Mouse (Mus musculus): ENCODE results near the gene Aqp3. TPM values are rescaled to one million over a fixed set of nuclear protein-coding genes. Genes with fewer than 3 reads are reported as not detected.

Gene Aqp3
- 1.3 and 2.2 TPM in 2 replicates for polyA plus RNA-seq (2015; fragmentation: Nextera tagmentation; extraction: Ambion mirVana)

- Histone ChIP-seq H3K9ac (peak within 1 kb of the TSS; percentile 18; the same call in 1 of the 2 replicates), H3K27me3 (peaks cover 30% of the 10 kb centered on the region), H3K27ac (no peak within 1 kb of the TSS), H3K36me3 (no peaks in the 10 kb centered on the region), H3K4me1 (peaks cover 38% of the 10 kb centered on the region), H3K4me2 (peak within 1 kb of the TSS; percentile 86), H3K9me3 (no peaks in the 10 kb centered on the region), H3K4me3 (peak within 1 kb of the TSS; percentile 40)
- ATAC-seq (ENCODE audit: borderline replicate concordance, extremely low read depth, low FRiP score, low TSS enrichment), result peak; percentile 46; the same call in 1 of the 2 replicates
- WGBS, result under 1% methylated on average over 42 of the region's 42 CpGs
Observed at GRCm38 (mm10) chr4:41097871-41098576, at the start of gene Aqp3. Gene Aqp3 (minus strand): TSS chr4:41098183.

DNA sequence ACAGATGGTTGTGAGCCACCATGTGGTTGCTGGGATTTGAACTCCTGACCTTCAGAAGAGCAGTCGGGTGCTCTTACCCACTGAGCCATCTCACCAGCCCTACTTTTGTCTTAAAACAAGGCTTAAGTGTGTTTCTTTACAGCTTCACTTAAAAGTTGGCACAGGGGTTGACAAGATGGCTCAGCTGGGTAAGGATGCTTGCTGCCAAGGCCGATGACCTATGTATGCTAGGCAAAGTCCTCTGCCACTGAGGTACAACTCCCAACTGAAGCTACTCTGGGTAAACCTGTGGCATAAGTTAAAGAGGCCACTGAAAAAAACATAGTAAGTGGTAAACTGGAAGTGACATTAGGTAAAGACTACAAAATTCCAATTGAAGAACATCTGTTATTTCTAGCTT, 44.6 kb upstream of the Aqp3 start:
- H3K9ac ChIP-seq, result no peak overlapping the region
- H3K9me3 ChIP-seq, result no peaks in the 10 kb centered on the region
- 80% methylated on average over 2 of the region's 2 CpGs for WGBS
- H3K4me2 ChIP-seq, result no peak overlapping the region
- H3K27me3 ChIP-seq, result no peaks in the 10 kb centered on the region
- H3K27ac ChIP-seq, result no peak overlapping the region
- no peak overlapping the region for H3K4me3 ChIP-seq
- ATAC-seq (ENCODE audit: borderline replicate concordance, extremely low read depth, low FRiP score, low TSS enrichment), result no peak
- H3K4me1 ChIP-seq, result 0 out of 2 replicates have a peak, but pooled peaks cover 5% of the 10 kb centered on the region
- peaks cover 16% of the 10 kb centered on the region for H3K36me3 ChIP-seq

GRCm38 (mm10) chr4:41140174-41140875, 42.3 kb upstream of the Aqp3 start:
- 85% methylated on average over 6 of the region's 6 CpGs for WGBS
- ATAC-seq (ENCODE audit: borderline replicate concordance, extremely low read depth, low FRiP score, low TSS enrichment), result no peak

DNA sequence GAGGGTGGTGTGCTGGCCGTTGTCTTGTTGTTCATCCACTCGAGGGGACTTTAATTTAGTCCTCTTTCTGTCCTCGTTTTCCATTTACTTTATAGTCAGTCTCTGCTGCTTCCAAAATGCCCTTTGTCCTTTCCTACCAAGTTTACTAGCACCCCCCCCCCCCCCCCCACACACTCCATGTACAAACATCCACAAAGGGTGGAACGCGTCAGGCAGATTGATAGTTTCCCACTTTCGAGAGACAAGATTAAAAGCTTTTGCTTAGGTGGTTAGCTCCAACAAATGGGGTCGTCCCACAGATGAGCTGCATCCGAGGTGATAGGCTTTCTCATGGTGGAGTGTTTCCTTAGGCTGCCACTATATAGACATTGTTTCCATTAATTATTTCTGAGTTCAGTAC, 38.8 kb upstream of the Aqp3 start:
- Histone ChIP-seq H3K36me3 (peaks cover 10% of the 10 kb centered on the region; the same call in 1 of the 2 replicates), H3K4me1 (peaks cover 17% of the 10 kb centered on the region)
- WGBS, result under 1% methylated on average over 8 of the region's 8 CpGs

More at GRCm38 (mm10) chr4:41140174-41140875, 42.3 kb upstream of the Aqp3 start:
- H3K4me3 ChIP-seq, result no peak overlapping the region
- H3K9me3 ChIP-seq, result no peaks in the 10 kb centered on the region
- peaks cover 16% of the 10 kb centered on the region for H3K36me3 ChIP-seq
- H3K9ac ChIP-seq, result no peak overlapping the region
- no peak overlapping the region for H3K4me2 ChIP-seq
- peaks cover 10% of the 10 kb centered on the region for H3K4me1 ChIP-seq
- no peaks in the 10 kb centered on the region for H3K27me3 ChIP-seq
- no peak overlapping the region for H3K27ac ChIP-seq

GRCm38 (mm10) chr4:41136454-41136805, 38.4 kb upstream of the Aqp3 start:
- H3K4me3 ChIP-seq, result peak overlapping the region; percentile 69
- peak overlapping the region; percentile 99 for H3K27ac ChIP-seq
- H3K27me3 ChIP-seq, result no peaks in the 10 kb centered on the region
- ATAC-seq (ENCODE audit: borderline replicate concordance, extremely low read depth, low FRiP score, low TSS enrichment), result no peak
- WGBS, result 3% methylated on average over 4 of the region's 4 CpGs
- peak overlapping the region; percentile 70 for H3K4me2 ChIP-seq
- H3K9me3 ChIP-seq, result no peaks in the 10 kb centered on the region
- peaks cover 9% of the 10 kb centered on the region; the same call in 1 of the 2 replicates for H3K36me3 ChIP-seq
- H3K4me1 ChIP-seq, result peaks cover 17% of the 10 kb centered on the region
- peak overlapping the region; percentile 98 for H3K9ac ChIP-seq

More for the DNA sequence above, 38.8 kb upstream of the Aqp3 start:
- Histone ChIP-seq H3K27me3 (no peaks in the 10 kb centered on the region), H3K4me2 (peak overlapping the region; percentile 70), H3K27ac (peak overlapping the region; percentile 99), H3K9ac (peak overlapping the region; percentile 98), H3K9me3 (no peaks in the 10 kb centered on the region), H3K4me3 (peak overlapping the region; percentile 69)
- ATAC-seq (ENCODE audit: borderline replicate concordance, extremely low read depth, low FRiP score, low TSS enrichment), result no peak

- Histone ChIP-seq H3K4me1 (peaks cover 17% of the 10 kb centered on the region), H3K27ac (peak within 1 kb of the TSS; percentile 99), H3K36me3 (0 out of 2 replicates have a peak, but pooled peaks cover 6% of the 10 kb centered on the region), H3K27me3 (no peaks in the 10 kb centered on the region), H3K4me2 (peak within 1 kb of the TSS; percentile 70), H3K9ac (peak within 1 kb of the TSS; percentile 98), H3K4me3 (peak within 1 kb of the TSS; percentile 69), H3K9me3 (no peaks in the 10 kb centered on the region)
- ATAC-seq (ENCODE audit: borderline replicate concordance, extremely low read depth, low FRiP score, low TSS enrichment), result peak; percentile 86
- under 1% methylated on average over 46 of the region's 65 CpGs for WGBS
Observed at GRCm38 (mm10) chr4:41135711-41136453, 37.9 kb upstream of the Aqp3 start, which contains the start of gene Ube2r2. Gene Ube2r2 (plus strand): TSS chr4:41135743.

- ATAC-seq (ENCODE audit: borderline replicate concordance, extremely low read depth, low FRiP score, low TSS enrichment), result peak; percentile 96
- Histone ChIP-seq H3K27ac (peak overlapping the region; percentile 99), H3K4me2 (peak overlapping the region; percentile 70), H3K9ac (peak overlapping the region; percentile 98), H3K4me3 (peak overlapping the region; percentile 69), H3K4me1 (peaks cover 15% of the 10 kb centered on the region), H3K36me3 (0 out of 2 replicates have a peak, but pooled peaks cover 6% of the 10 kb centered on the region), H3K27me3 (no peaks in the 10 kb centered on the region), H3K9me3 (no peaks in the 10 kb centered on the region)
- 1% methylated on average over 43 of the region's 70 CpGs for WGBS
Observed at GRCm38 (mm10) chr4:41134935-41135710, 37.1 kb upstream of the Aqp3 start.

- Histone ChIP-seq H3K4me2 (no peak overlapping the region), H3K9me3 (no peaks in the 10 kb centered on the region), H3K4me1 (peaks cover 12% of the 10 kb centered on the region), H3K4me3 (no peak overlapping the region), H3K9ac (no peak overlapping the region), H3K27me3 (no peaks in the 10 kb centered on the region), H3K27ac (no peak overlapping the region), H3K36me3 (0 out of 2 replicates have a peak, but pooled peaks cover 2% of the 10 kb centered on the region)
- 75% methylated on average over 6 of the region's 6 CpGs for WGBS
- no peak for ATAC-seq (ENCODE audit: borderline replicate concordance, extremely low read depth, low FRiP score, low TSS enrichment)
Observed at GRCm38 (mm10) chr4:41133529-41134291, 35.7 kb upstream of the Aqp3 start.

GRCm38 (mm10) chr4:41132471-41132870, 34.5 kb upstream of the Aqp3 start:
- Histone ChIP-seq H3K9me3 (no peaks in the 10 kb centered on the region), H3K27me3 (no peaks in the 10 kb centered on the region), H3K9ac (no peak overlapping the region), H3K27ac (no peak overlapping the region), H3K36me3 (no peaks in the 10 kb centered on the region), H3K4me2 (no peak overlapping the region), H3K4me3 (no peak overlapping the region), H3K4me1 (peaks cover 12% of the 10 kb centered on the region)
- 67% methylated on average over 6 of the region's 6 CpGs for WGBS
- no peak for ATAC-seq (ENCODE audit: borderline replicate concordance, extremely low read depth, low FRiP score, low TSS enrichment)

DNA sequence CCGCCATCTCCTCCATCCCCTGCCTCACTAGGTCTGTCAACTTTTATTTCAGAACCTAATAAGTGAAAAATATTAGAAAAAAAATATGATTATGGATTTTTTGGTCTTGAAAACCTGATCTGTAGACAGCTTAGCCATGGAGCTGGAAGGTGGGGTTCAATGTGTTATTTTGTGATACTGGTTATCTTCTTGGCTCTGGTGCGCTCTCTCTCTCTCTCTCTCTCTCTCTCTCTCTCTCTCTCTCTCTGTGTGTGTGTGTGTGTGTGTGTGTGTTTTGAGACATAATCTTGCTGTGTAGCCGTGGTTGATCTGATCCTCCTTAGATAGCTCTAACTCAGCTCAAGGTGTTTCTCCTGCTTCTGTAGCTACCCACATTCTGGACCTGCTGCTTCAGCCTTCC, 31.9 kb upstream of the Aqp3 start:
- 64% methylated on average over 3 of the region's 3 CpGs for WGBS
- H3K36me3 ChIP-seq, result no peaks in the 10 kb centered on the region
- no peaks in the 10 kb centered on the region for H3K9me3 ChIP-seq
- 0 out of 2 replicates have a peak, but pooled peaks have one; percentile 2 for ATAC-seq (ENCODE audit: borderline replicate concordance, extremely low read depth, low FRiP score, low TSS enrichment)
- peaks cover 7% of the 10 kb centered on the region; the same call in 1 of the 2 replicates for H3K4me1 ChIP-seq
- H3K9ac ChIP-seq, result no peak overlapping the region
- H3K27me3 ChIP-seq, result no peaks in the 10 kb centered on the region
- no peak overlapping the region for H3K4me3 ChIP-seq
- no peak overlapping the region for H3K4me2 ChIP-seq
- no peak overlapping the region for H3K27ac ChIP-seq

Data from lung, embryonic 15.5 days (tissue).